Mouse (Mus musculus): ENCODE data around the gene 9130213A22Rik. TPM values are rescaled to one million over a fixed set of nuclear protein-coding genes. Genes with fewer than 3 reads are reported as not detected.
A peak's percentile ranks its signal among the peaks of the same experiment; 100 is the strongest.

The 9130213A22Rik gene
- total RNA-seq, 2 experiments from 2014 or later = 0.52 to 0.75 TPM

- intact Hi-C loops (cut with DNase I) = loop anchor here (2.0 to 10.0 kb wide), 4 partner anchors 21 to 317 kb away; partner anchors contain the start of genes Chd3 and Kdm6b
- peak in 1 of 2 experiments; percentile 51 for DNase-seq (ENCODE audit: low spot score in 2 of 2)
Measured at GRCm38 (mm10) chr11:69098039-69098761, 24.2 kb downstream of the 9130213A22Rik start.

- DNase-seq (ENCODE audit: low spot score in 2 of 2) = peak; percentile 98
- intact Hi-C loops (cut with DNase I) = loop anchor here (5.0 to 10.0 kb wide), 3 partner anchors 35 to 318 kb away; partner anchors contain the start of genes Chd3 and Kdm6b
Measured at GRCm38 (mm10) chr11:69096987-69097900, 25.1 kb downstream of the 9130213A22Rik start.

- intact Hi-C loops (cut with DNase I) = loop anchor here (5.0 to 10.0 kb wide), 3 partner anchors 34 to 318 kb away; partner anchors contain the start of genes Chd3 and Kdm6b
- DNase-seq (ENCODE audit: low spot score in 2 of 2) = no peak
Measured at GRCm38 (mm10) chr11:69096360-69096986, 25.9 kb downstream of the 9130213A22Rik start.

GRCm38 (mm10) chr11:69095511-69096231 lies 26.7 kb downstream of the 9130213A22Rik start:
- intact Hi-C loops (cut with DNase I) = loop anchor here (5.0 to 10.0 kb wide), 3 partner anchors 33 to 319 kb away; partner anchors contain the start of genes Chd3 and Kdm6b
- peak in 1 of 2 experiments; percentile 21 for DNase-seq (ENCODE audit: low spot score in 2 of 2)

- DNase-seq (ENCODE audit: low spot score in 2 of 2) = peak; percentile 100
- intact Hi-C loops (cut with DNase I) = loop anchor here (5.0 to 10.0 kb wide), 3 partner anchors 33 to 320 kb away; partner anchors contain the start of genes Chd3 and Kdm6b
Measured at GRCm38 (mm10) chr11:69094697-69095429, 27.5 kb downstream of the 9130213A22Rik start, which contains the start of gene Per1. Per1 (plus strand) TSS chr11:69095217.

- intact Hi-C loops (cut with DNase I) = loop anchor here (10.0 kb wide), 1 partner anchor 321 kb away; the partner anchor contains the start of gene Kdm6b
- DNase-seq (ENCODE audit: low spot score in 2 of 2) = peak in 1 of 2 experiments; percentile 7
Measured at GRCm38 (mm10) chr11:69093856-69094255, 28.5 kb downstream of the 9130213A22Rik start.

GRCm38 (mm10) chr11:69092871-69093270 lies 29.5 kb downstream of the 9130213A22Rik start:
- intact Hi-C loops (cut with DNase I) = loop anchor here (10.0 kb wide), 1 partner anchor 322 kb away; the partner anchor contains the start of gene Kdm6b
- no peak for DNase-seq (ENCODE audit: low spot score in 2 of 2)

- peak; percentile 77 for DNase-seq (ENCODE audit: low spot score in 2 of 2)
- intact Hi-C loops (cut with DNase I) = loop anchor here (10.0 kb wide), 1 partner anchor 322 kb away; the partner anchor contains the start of gene Kdm6b
Measured at GRCm38 (mm10) chr11:69092386-69092751, 30.0 kb downstream of the 9130213A22Rik start.

- DNase-seq (ENCODE audit: low spot score in 2 of 2) = no peak
- intact Hi-C loops (cut with DNase I) = loop anchor here (10.0 kb wide), 1 partner anchor 323 kb away; the partner anchor contains the start of gene Kdm6b
Measured at GRCm38 (mm10) chr11:69091566-69092385, 30.6 kb downstream of the 9130213A22Rik start.

GRCm38 (mm10) chr11:69090367-69090766 lies 32.0 kb downstream of the 9130213A22Rik start:
- intact Hi-C loops (cut with DNase I) = loop anchor here (10.0 kb wide), 1 partner anchor 324 kb away; the partner anchor contains the start of gene Kdm6b

GRCm38 (mm10) chr11:69089616-69090290 lies 32.6 kb downstream of the 9130213A22Rik start:
- intact Hi-C loops (cut with DNase I) = loop anchor here (2.0 to 10.0 kb wide), 3 partner anchors 17 to 325 kb away; partner anchors contain the start of genes 9130213A22Rik, Hes7 and Kdm6b

More at GRCm38 (mm10) chr11:69090367-69090766, 32.0 kb downstream of the 9130213A22Rik start:
- no peak for DNase-seq (ENCODE audit: low spot score in 2 of 2)

GRCm38 (mm10) chr11:69088856-69089615 lies 33.4 kb downstream of the 9130213A22Rik start:
- DNase-seq (ENCODE audit: low spot score in 2 of 2) = peak in 1 of 2 experiments; percentile 11
- intact Hi-C loops (cut with DNase I) = loop anchor here (2.0 to 5.0 kb wide), 2 partner anchors 16 to 33 kb away; partner anchors contain the start of genes 9130213A22Rik and Hes7

More at GRCm38 (mm10) chr11:69089616-69090290, 32.6 kb downstream of the 9130213A22Rik start:
- peak in 1 of 2 experiments; percentile 15 for DNase-seq (ENCODE audit: low spot score in 2 of 2)

- DNase-seq (ENCODE audit: low spot score in 2 of 2) = peak; percentile 93 to 96
- intact Hi-C loops (cut with DNase I) = loop anchor here (2.0 to 5.0 kb wide), 2 partner anchors 15 to 34 kb away; partner anchors contain the start of genes 9130213A22Rik and Hes7
Measured at GRCm38 (mm10) chr11:69088103-69088855, 34.1 kb downstream of the 9130213A22Rik start, which contains the start of gene Vamp2. Vamp2 (plus strand) TSS chr11:69088490.

GRCm38 (mm10) chr11:69087597-69087996 lies 34.8 kb downstream of the 9130213A22Rik start:
- intact Hi-C loops (cut with DNase I) = loop anchor here (5.0 kb wide), 1 partner anchor 35 kb away; the partner anchor contains the start of genes 9130213A22Rik and Hes7
- DNase-seq (ENCODE audit: low spot score in 2 of 2) = no peak

Data from left cerebral cortex, postnatal 36 days (tissue).